Mouse (Mus musculus): Measurements from ENCODE around the gene Slc1a7.

Gene Slc1a7

GRCm38 (mm10) chr4:107967966-107968682, at the start of gene Slc1a7:
Slc1a7 (plus strand) TSS chr4:107968332.
- no peak for DNase-seq (ENCODE audit: low read depth, low spot score)

DNA sequence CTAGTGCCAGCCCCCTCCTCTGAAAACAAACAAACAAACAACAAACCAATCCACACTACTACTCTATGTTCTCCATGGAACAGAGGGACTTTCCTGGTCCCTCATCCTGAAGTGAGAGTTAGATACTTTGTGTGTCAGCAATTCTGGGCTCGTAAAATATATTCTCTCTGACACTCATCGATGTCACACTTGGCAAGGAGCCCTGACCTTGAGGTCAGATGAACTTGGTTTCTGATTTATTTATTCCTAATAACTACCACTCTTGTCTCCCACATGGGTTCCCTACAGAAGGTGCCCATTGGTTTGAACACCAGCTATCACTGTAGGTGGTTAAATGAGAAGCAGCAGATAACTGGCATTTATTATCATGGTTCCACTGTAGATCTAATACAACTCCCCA, 47.8 kb upstream of the Slc1a7 start:
- no peak for DNase-seq (ENCODE audit: low read depth, low spot score)

DNA sequence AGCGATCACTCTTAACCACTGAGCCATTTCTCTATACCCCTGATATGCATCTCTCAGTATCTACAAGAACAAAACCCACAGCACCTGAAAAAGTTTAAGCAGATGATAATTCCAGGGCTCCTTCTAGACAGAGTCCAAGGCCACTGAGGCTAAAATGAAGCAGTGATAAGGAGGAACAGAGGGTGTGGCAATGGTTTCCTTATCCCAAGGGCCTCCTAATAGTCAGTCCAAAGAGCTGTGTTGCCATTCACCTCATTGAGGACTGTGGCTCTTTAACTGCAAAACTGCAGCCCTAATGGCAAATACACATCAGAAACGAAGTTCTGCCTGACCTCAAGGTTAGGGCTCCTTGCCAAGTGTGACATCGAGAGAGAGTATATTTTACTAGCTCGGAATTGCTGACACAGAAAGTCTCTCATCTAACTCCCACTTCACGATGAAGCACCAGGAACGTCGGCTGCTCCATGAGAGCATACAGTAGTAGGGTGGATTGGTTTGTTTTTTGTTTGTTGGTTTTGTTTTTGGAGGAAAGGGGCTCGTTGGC, 46.9 kb upstream of the Slc1a7 start:
- no peak for DNase-seq (ENCODE audit: low read depth, low spot score)

DNA sequence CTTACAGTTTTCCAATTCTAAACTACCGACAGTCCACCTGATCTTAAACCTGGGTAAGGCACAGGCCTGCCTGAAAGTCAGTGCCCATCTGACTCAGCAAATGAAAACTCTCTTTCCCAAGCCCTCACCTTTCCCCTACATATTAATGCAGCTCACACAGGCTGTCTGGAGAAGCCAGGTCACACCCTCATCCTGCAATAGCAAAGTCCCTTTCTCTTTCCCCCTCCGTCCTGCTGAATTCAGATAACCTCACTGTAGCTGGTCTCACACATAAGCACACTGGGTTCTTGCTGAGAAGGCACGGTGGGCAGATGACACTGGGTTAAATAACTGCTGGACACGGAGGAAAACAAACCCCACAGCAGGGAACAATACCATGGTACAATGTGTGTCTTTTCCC, 46.2 kb upstream of the Slc1a7 start:
- DNase-seq (ENCODE audit: low read depth, low spot score), result no peak

- DNase-seq (ENCODE audit: low read depth, low spot score), result peak; percentile 55
Measured at GRCm38 (mm10) chr4:107923145-107923802, 44.9 kb upstream of the Slc1a7 start, which contains the start of gene Cpt2. Cpt2 (minus strand) TSS chr4:107923610.

- DNase-seq (ENCODE audit: low read depth, low spot score), result no peak
Measured at GRCm38 (mm10) chr4:107923803-107924194, 44.3 kb upstream of the Slc1a7 start.

DNA sequence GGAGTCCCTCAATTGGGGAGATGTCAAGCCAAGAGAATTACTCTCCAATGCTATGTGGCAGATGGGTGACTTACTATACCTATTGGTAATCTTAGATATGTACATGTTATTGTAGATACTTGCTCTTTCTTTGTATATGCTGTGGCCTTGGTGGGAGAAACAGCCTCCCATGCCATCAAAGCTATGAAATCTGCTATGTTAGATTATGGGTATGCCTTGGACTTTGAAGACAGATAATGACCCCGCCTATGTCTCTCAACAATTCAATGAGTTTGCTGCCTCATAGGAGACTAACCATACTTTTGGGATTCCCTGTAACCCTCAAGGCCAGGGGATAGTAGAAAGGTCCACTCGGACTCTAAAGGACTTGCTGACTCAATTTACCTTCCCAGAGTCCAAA, 39.9 kb upstream of the Slc1a7 start:
- no peak for DNase-seq (ENCODE audit: low read depth, low spot score)

- no peak for DNase-seq (ENCODE audit: low read depth, low spot score)
Measured at GRCm38 (mm10) chr4:107928726-107929125, 39.4 kb upstream of the Slc1a7 start.

DNA sequence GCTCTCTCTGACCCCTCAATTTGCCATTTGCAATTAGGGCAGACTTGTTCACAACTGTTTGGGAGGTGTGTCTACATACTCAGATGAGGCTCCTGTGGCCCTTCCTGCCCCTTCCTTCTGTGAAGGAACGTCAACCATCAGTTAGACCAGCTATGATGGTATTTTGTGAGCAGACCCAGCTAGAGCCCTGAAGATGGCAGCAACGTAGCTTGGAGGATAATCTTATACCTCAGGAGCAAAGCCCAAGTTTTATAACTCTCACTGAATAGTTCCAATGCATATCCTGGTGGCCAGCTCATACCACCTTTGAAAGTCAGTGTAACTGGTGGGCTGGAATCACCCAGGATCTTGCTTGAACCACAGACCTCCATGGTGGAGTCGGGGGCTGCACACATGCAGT, 36.7 kb upstream of the Slc1a7 start:
- no peak for DNase-seq (ENCODE audit: low read depth, low spot score)

DNA sequence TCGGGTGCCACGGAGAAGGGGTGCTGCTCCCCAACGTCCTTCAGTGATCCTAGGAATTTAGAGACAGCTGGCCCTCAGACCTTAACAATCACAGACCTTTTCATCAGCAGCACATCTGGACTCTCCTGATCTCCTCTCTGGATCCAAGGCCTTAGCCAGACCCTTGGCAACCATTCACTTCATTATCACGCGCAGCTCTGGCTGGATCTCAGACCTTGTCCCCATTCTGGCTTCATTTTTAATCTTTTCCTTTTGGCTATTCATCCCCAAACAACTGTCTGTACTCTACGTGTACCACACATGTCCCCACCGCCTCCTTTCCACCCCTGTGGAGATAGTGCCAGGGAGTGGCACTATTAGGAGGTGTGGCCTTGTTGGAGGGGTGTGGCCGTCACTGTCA, 34.9 kb upstream of the Slc1a7 start:
- DNase-seq (ENCODE audit: low read depth, low spot score), result no peak

DNA sequence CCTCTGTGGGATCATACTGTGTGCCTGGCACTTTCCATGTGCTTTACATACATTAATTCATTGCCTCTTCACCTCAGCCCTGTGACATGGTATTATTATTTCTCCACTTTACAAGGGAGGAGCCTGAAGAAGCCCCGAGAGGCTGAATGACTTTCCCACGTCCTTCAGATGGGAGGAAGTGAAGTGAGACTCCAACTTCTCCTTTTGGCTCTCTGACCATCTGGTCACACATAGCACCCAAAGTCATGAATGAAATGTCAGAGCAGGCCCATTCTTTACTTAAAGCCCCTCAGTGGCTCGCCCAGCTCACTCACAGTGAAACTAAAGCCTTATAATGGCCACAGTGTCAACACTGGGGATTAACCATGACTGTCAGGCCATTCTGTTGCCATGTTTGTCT, 32.9 kb upstream of the Slc1a7 start:
- DNase-seq (ENCODE audit: low read depth, low spot score), result no peak

DNA sequence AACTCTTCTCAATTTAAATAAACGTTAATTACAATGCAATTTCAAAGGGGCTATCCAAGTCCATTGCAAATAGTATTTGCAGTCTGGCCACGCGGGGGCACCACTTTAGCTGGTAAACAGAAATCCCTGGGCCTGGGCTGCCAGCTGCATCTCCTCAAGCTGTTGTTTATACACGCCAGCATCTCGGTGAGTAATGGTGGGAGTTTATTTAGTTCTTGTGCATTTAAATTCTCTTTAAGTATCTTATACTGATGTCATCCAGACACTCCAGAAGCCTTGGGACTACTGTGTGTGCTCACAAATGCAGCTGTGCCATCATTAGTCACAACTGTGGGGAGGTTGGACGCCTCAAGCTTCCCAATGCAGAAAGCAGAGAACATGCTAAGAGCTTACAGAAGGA, 30.8 kb upstream of the Slc1a7 start:
- no peak for DNase-seq (ENCODE audit: low read depth, low spot score)

- no peak for DNase-seq (ENCODE audit: low read depth, low spot score)
Measured at GRCm38 (mm10) chr4:107938124-107938523, 30.0 kb upstream of the Slc1a7 start.

GRCm38 (mm10) chr4:107942741-107943140, 25.4 kb upstream of the Slc1a7 start:
- no peak for DNase-seq (ENCODE audit: low read depth, low spot score)

GRCm38 (mm10) chr4:107944141-107944540, 24.0 kb upstream of the Slc1a7 start:
- no peak for DNase-seq (ENCODE audit: low read depth, low spot score)

GRCm38 (mm10) chr4:107949918-107950317, 18.2 kb upstream of the Slc1a7 start:
- DNase-seq (ENCODE audit: low read depth, low spot score), result no peak

GRCm38 (mm10) chr4:107952845-107953244, 15.3 kb upstream of the Slc1a7 start:
- no peak for DNase-seq (ENCODE audit: low read depth, low spot score)

DNA sequence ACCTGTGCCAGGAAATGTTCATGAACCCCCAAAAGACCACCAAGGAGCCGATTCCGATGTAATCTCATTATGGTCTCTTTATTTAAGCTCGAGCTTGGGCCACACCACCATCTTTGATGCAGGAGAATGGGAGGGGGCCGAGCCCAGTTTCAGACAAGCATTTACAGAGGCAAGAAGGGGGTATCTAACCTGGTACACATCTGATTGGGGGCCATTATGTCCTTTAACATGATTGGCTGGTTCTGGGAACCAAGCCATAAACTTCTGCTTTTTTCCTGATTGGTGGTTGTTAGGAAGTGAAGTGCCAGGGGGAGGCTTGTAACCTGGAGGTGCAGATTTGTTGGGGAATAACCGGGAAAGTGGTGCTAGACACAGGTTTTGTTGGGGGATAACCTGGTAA, 12.4 kb upstream of the Slc1a7 start:
- DNase-seq (ENCODE audit: low read depth, low spot score), result no peak

- no peak for DNase-seq (ENCODE audit: low read depth, low spot score)
Measured at GRCm38 (mm10) chr4:107958487-107958886, 9.6 kb upstream of the Slc1a7 start.

GRCm38 (mm10) chr4:107962044-107962732, 5.9 kb upstream of the Slc1a7 start:
- DNase-seq (ENCODE audit: low read depth, low spot score), result no peak

- DNase-seq (ENCODE audit: low read depth, low spot score), result no peak
Measured at GRCm38 (mm10) chr4:107962792-107963191, 5.3 kb upstream of the Slc1a7 start.

- DNase-seq (ENCODE audit: low read depth, low spot score), result no peak
Measured at GRCm38 (mm10) chr4:107966416-107967109, 1.6 kb upstream of the Slc1a7 start.
